Mouse (Mus musculus) brown adipose tissue, adult 24 weeks (tissue): ENCODE data around the gene Calhm1. TPM values are rescaled to one million over a fixed set of nuclear protein-coding genes. Genes with fewer than 3 reads are reported as not detected.

Experiments used
- H3K27ac ChIP-seq: fragments of 200-500 bp; replicated peaks from 2 replicates; pipeline ENCODE4 v1.5.1; 2012; ENCODE audit warnings: low read depth, mild to moderate bottlenecking, low read length
- H3K4me1 ChIP-seq: fragments of 200-500 bp; 2 replicates; pipeline ENCODE4 v1.6.1; 2012; ENCODE audit warnings: low read length, mixed read lengths; ENCODE audit not compliant: control insufficient read depth, insufficient read depth, insufficient read length
- H3K4me3 ChIP-seq: fragments of 200-500 bp; 2 replicates; pipeline ENCODE4 v1.5.1; 2012; ENCODE audit warnings: low read depth, mild to moderate bottlenecking, low read length, moderate library complexity; ENCODE audit not compliant: insufficient read depth
- polyA plus RNA-seq: library from polyadenylated mRNA; stranded (reverse); fragments of >200 nt; gene quantifications from 2 replicates; pipeline ENCODE4 v1.2.4, GENCODE M21; 2012; ENCODE audit not compliant: missing spikeins, insufficient read depth, insufficient read length

Gene Calhm1
- polyA plus RNA-seq = not detected in 2 replicates

DNA sequence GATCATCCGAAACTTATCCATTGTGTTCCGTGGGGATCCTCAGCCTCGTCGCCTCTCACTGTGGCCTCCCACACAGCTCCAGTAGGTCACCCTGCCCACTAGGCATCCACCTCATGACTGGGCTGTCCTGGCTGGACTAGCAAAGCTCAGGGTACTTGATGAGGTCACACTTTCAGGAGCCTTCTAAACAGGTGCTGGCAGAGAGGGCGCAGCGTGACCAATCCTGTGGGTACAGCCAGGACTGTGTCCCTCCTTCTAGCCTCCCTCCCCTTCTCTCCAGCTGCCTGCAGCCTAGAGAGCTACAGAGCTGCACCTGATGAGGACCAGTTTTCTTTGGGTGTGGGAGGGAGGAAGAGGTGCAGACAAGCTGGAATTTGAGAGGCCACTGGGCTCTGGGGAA, at the start of gene Calhm1:
Gene Calhm1 (minus strand): TSS at position 101 of the 400 bp plus-strand sequence.
- no peak within 1 kb of the TSS for H3K27ac ChIP-seq
- H3K4me3 ChIP-seq = no peak within 1 kb of the TSS
- no peaks in the 10 kb centered on the region for H3K4me1 ChIP-seq

DNA sequence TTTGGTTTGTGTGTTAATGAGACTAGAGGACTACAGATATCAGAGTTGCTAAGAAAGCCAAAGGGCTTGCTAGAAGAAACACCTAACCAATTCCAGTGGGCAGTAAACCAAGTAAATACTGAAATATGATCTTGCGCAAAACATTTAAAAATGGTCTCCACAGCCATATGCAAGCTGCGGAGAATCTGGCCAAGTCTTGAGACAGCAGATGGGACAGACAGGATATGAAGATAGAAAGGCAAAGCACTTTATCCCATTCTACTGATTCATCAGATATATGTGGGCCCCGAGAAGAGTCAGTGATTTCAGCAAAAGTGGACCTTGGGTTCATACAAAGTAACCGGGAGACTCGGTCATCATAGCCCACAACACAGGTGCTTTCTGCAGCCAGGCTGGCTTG, 48.1 kb upstream of the Calhm1 start:
- Histone ChIP-seq H3K4me1 (no peaks in the 10 kb centered on the region), H3K27ac (no peak overlapping the region), H3K4me3 (no peak overlapping the region)

- no peak overlapping the region for H3K4me3 ChIP-seq
- H3K4me1 ChIP-seq = no peaks in the 10 kb centered on the region
- no peak overlapping the region for H3K27ac ChIP-seq
These were observed 44.6 kb upstream of the Calhm1 start for GRCm38 (mm10) chr19:47188515-47189128.

GRCm38 (mm10) chr19:47186514-47187275, 42.6 kb upstream of the Calhm1 start:
- no peaks in the 10 kb centered on the region for H3K4me1 ChIP-seq
- H3K4me3 ChIP-seq = no peak overlapping the region
- no peak overlapping the region for H3K27ac ChIP-seq

GRCm38 (mm10) chr19:47184736-47185135, 40.7 kb upstream of the Calhm1 start:
- no peak overlapping the region for H3K27ac ChIP-seq
- no peak overlapping the region for H3K4me3 ChIP-seq
- no peaks in the 10 kb centered on the region for H3K4me1 ChIP-seq

- no peak overlapping the region for H3K4me3 ChIP-seq
- H3K4me1 ChIP-seq = peaks cover 2% of the 10 kb centered on the region; the same call in 1 of the 2 replicates
- H3K27ac ChIP-seq = no peak overlapping the region
These were observed 40.2 kb upstream of the Calhm1 start for GRCm38 (mm10) chr19:47184221-47184620.

- H3K4me3 ChIP-seq = no peak overlapping the region
- H3K27ac ChIP-seq = no peak overlapping the region
These were observed 36.0 kb upstream of the Calhm1 start for GRCm38 (mm10) chr19:47180011-47180410.

GRCm38 (mm10) chr19:47179272-47179809, 35.3 kb upstream of the Calhm1 start:
- Histone ChIP-seq H3K4me3 (peak overlapping the region; percentile 58), H3K4me1 (peaks cover 3% of the 10 kb centered on the region; the same call in 1 of the 2 replicates), H3K27ac (no peak overlapping the region)

More at GRCm38 (mm10) chr19:47180011-47180410, 36.0 kb upstream of the Calhm1 start:
- peaks cover 3% of the 10 kb centered on the region; the same call in 1 of the 2 replicates for H3K4me1 ChIP-seq

DNA sequence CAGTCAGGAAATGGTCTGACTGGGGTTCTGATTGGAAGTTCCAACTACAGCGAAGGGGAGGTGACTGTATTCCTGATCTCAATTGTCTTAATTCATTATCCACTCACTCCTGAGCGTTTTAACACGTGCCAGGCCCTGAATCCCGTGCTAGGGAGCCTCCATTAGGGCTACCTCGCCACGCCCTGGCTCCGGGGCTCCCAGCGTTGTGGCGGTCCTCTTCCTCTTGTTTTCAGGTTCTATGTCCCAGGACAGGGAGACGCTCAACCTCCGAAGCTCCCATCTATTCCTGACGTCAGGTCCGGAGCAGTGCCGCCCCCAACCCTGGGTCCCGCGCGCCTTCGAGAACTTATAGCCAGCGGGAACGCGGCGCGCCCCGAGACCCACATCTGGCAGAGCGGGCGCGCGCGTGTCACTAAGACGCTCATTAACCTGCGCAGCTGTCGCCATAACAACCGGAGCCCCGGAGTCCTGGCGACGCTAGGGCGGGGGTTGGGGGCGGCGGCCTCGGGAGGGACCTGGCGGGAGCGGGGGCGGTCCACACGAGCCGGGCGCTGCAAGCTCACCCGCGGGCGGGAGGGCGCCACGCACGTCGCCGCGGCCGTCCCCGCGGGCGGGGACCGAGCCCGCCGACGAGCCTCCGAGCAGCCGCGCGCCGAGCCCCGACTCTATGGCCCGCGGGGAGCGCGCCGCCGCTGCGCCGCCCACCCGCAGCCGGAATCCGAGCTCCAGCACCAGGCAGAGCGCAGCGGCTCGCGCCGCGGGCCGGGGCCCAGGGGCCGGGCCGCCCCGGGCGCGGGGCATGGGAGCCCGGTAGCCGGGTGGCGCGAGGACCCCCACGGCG, 34.6 kb upstream of the Calhm1 start, which contains the start of gene Neurl1a:
Gene Neurl1a (plus strand): TSS at position 390 of the 841 bp plus-strand sequence.
- peaks cover 3% of the 10 kb centered on the region; the same call in 1 of the 2 replicates for H3K4me1 ChIP-seq
- no peak within 1 kb of the TSS for H3K27ac ChIP-seq
- peak within 1 kb of the TSS; percentile 58 for H3K4me3 ChIP-seq

DNA sequence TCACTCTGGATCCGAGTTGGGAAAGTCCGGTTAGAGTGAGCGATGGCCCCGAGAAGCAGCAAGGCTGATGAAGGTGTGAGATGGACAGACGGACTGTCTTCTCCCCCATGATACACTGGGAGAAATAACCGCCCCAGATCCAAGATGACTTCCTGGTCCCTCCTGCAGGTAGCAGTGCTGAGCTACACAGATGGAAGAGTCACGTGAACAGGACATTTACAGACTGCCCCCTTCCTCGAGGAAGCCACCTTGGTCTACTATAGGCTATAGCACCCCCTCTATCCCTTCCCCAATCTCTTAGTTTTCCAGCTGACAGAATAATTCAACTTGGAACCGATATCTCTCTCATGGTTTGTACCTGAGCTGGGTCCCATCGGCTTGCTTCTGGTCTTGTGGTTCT, 33.9 kb upstream of the Calhm1 start:
- Histone ChIP-seq H3K4me1 (peaks cover 3% of the 10 kb centered on the region; the same call in 1 of the 2 replicates), H3K4me3 (peak overlapping the region; percentile 58; the same call in 1 of the 2 replicates), H3K27ac (no peak overlapping the region)

DNA sequence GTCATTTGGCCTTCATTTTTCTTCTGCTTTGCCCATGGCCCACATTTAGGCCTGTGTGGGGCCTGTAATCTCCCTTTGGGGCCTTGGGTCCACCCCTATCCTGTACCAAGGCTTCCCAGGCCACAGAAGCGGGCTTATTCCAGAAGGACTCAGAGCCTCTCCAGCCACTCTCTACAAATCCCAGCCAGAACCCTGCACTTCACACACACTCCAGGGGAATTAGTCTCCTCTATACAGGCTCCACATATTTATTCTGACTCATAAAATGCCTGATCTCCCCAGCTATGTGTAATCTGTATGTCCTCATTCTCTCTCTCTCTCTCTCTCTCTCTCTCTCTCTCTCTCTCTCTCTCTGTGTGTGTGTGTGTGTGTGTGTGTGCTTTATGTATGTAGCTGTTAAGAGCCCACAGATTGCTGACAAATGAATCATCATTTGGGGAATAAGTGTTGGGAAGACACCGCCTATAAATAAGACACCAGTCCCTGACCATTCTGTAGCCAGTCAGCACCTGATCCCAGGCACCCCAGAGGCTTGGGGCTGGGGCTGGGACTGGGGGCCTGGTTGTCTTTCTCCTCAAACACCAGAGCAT, 33.0 kb upstream of the Calhm1 start:
- H3K4me3 ChIP-seq = no peak overlapping the region
- H3K27ac ChIP-seq = no peak overlapping the region
- peaks cover 3% of the 10 kb centered on the region; the same call in 1 of the 2 replicates for H3K4me1 ChIP-seq

- peaks cover 3% of the 10 kb centered on the region; the same call in 1 of the 2 replicates for H3K4me1 ChIP-seq
These were observed 31.4 kb upstream of the Calhm1 start for GRCm38 (mm10) chr19:47175472-47175871.

DNA sequence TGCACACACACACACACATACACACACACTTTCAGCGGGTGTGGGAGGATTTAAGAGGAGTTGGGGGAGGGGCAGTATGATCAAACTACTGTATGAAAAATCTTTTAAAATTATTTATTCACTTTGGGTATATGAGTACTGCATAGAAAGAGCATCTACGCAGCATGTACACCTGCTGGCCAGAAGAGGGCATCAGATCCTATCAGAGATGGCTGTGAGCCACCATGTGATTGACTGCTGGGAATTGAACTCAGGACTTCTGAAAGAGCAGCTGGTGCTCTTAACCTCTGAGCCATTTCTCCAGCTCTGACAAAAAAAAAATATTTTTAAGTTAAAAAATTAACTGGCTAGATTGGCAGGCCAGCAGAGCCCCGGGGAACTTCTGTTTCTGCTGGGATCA, 30.5 kb upstream of the Calhm1 start:
- Histone ChIP-seq H3K4me3 (no peak overlapping the region), H3K4me1 (peaks cover 3% of the 10 kb centered on the region; the same call in 1 of the 2 replicates), H3K27ac (no peak overlapping the region)

More at GRCm38 (mm10) chr19:47175472-47175871, 31.4 kb upstream of the Calhm1 start:
- H3K27ac ChIP-seq = no peak overlapping the region
- no peak overlapping the region for H3K4me3 ChIP-seq

DNA sequence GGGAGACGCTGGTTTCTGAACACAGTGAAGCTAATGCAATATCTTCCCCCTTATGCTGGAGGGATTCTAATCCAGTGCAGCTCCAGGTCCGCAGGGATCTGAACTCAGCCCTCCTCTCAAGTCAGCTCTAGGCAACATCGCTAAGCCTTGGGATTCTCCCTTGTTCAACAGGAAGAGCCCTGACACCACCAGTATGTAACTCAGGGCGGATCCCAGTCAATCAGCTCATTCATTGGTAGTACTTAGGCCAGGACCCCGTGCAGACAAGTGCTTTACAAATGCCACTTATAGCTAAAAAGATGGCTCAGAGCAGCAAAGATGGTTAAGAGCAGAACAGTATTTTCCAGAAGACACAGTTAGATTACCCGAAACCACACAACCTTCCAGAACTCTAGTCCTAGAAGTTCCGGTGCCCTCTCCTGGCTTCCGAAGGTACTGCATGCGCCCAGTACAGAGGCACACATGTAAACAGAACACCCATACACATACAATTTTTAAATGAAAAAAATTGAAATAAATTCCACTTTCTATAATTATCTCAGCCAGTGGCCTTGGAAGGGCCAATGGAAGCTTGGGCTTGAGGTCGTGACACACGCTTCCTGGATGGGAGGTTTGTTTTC, 24.8 kb upstream of the Calhm1 start:
- Histone ChIP-seq H3K27ac (no peak overlapping the region), H3K4me1 (no peaks in the 10 kb centered on the region), H3K4me3 (peak overlapping the region; percentile 39)
